Mouse (Mus musculus): ENCODE data around the gene Wdr95.
"Not testable (repeated sequence)": the region's sequence is repeated elsewhere in the genome, so short reads cannot be mapped to it uniquely, and the experiment has no call there.

Gene Wdr95

GRCm38 (mm10) chr5:149517116-149517515 lies 11.4 kb upstream of the Wdr95 start:
- no peak for DNase-seq (ENCODE audit: low spot score)

GRCm38 (mm10) chr5:149520806-149521205 lies 7.7 kb upstream of the Wdr95 start:
- no peak for DNase-seq (ENCODE audit: low spot score)

GRCm38 (mm10) chr5:149523856-149524241 lies 4.6 kb upstream of the Wdr95 start:
- DNase-seq (ENCODE audit: low spot score), result no peak

- DNase-seq (ENCODE audit: low spot score), result peak; percentile 51
These were observed 4.1 kb upstream of the Wdr95 start for GRCm38 (mm10) chr5:149524242-149524858.

- no peak for DNase-seq (ENCODE audit: low spot score)
These were observed 3.3 kb upstream of the Wdr95 start for GRCm38 (mm10) chr5:149525055-149525785.

GRCm38 (mm10) chr5:149526467-149526951 lies 2.0 kb upstream of the Wdr95 start:
- DNase-seq (ENCODE audit: low spot score), result peak; percentile 25

- DNase-seq (ENCODE audit: low spot score), result not testable (repeated sequence)
These were observed 1.2 kb upstream of the Wdr95 start for GRCm38 (mm10) chr5:149527292-149527691.

- DNase-seq (ENCODE audit: low spot score), result no peak
These were observed 5.4 kb downstream of the Wdr95 start for GRCm38 (mm10) chr5:149533847-149534246.

- no peak for DNase-seq (ENCODE audit: low spot score)
These were observed 7.5 kb downstream of the Wdr95 start for GRCm38 (mm10) chr5:149536005-149536404.

GRCm38 (mm10) chr5:149537796-149538511 lies 9.5 kb downstream of the Wdr95 start:
- no peak for DNase-seq (ENCODE audit: low spot score)

GRCm38 (mm10) chr5:149538531-149538930 lies 10.1 kb downstream of the Wdr95 start:
- DNase-seq (ENCODE audit: low spot score), result no peak

- no peak for DNase-seq (ENCODE audit: low spot score)
These were observed 10.6 kb downstream of the Wdr95 start for GRCm38 (mm10) chr5:149539051-149539450.

- DNase-seq (ENCODE audit: low spot score), result no peak
These were observed 22.7 kb downstream of the Wdr95 start for GRCm38 (mm10) chr5:149551179-149551578.

GRCm38 (mm10) chr5:149552742-149553141 lies 24.3 kb downstream of the Wdr95 start:
- DNase-seq (ENCODE audit: low spot score), result no peak

GRCm38 (mm10) chr5:149553373-149553772 lies 24.9 kb downstream of the Wdr95 start:
- DNase-seq (ENCODE audit: low spot score), result no peak

GRCm38 (mm10) chr5:149554397-149554796 lies 25.9 kb downstream of the Wdr95 start:
- no peak for DNase-seq (ENCODE audit: low spot score)

GRCm38 (mm10) chr5:149560903-149561588 lies 32.6 kb downstream of the Wdr95 start:
- DNase-seq (ENCODE audit: low spot score), result no peak

GRCm38 (mm10) chr5:149566026-149566425 lies 37.5 kb downstream of the Wdr95 start:
- DNase-seq (ENCODE audit: low spot score), result no peak

GRCm38 (mm10) chr5:149566957-149567356 lies 38.5 kb downstream of the Wdr95 start:
- DNase-seq (ENCODE audit: low spot score), result no peak

GRCm38 (mm10) chr5:149568993-149569392 lies 40.5 kb downstream of the Wdr95 start:
- DNase-seq (ENCODE audit: low spot score), result no peak

GRCm38 (mm10) chr5:149576977-149577376 lies 48.5 kb downstream of the Wdr95 start:
- DNase-seq (ENCODE audit: low spot score), result no peak

GRCm38 (mm10) chr5:149577449-149577848 lies 49.0 kb downstream of the Wdr95 start:
- DNase-seq (ENCODE audit: low spot score), result no peak
